In the genomic region with DNA sequence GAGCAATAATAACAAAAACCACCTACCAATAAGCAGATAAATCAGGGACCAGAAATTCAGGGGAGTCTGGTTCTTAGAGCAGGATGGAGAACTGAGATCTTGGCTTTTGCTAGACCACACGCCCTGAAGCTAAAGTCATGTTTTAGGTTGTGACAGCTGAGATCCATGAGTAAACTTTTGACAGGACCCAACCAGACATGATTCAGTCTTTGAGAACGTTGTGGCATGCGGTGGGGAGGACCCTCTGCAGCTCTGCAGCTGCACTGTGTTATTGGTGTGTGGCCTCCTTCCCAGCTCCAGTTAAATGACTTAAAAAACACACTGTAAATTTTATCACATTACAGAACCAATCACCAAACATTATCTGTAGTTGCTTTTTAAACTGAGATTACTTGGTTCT, we compare ENCODE assay signal across 25 mouse cellular contexts.
DNase-seq lines count a peak whose midpoint lies in the region; ATAC-seq lines count a peak whose summit lies in the region.
"Had no signal": no experiment of that assay in that cellular context is flagged by ENCODE, and none has a peak within 500 bp of the region (broad histone marks: within the 10 kb centered on the region; RNA-seq: fewer than 3 reads in every experiment).

No protein-coding gene starts in this region.

- H3K4me2 ChIP-seq in heart, embryonic 12.5 days: no peak overlapping the region
- H3K4me2 ChIP-seq in intestine, embryonic 16.5 days (ENCODE audit: low read depth, low read length): no peak overlapping the region
- H3K4me2 ChIP-seq in intestine, embryonic 15.5 days (replicated peaks): no peak overlapping the region
- H3K4me2 ChIP-seq: hindbrain, embryonic 14.5 days; liver, embryonic 13.5 days; lung, embryonic 14.5 days; midbrain, embryonic 15.5 days; neural tube, embryonic 12.5 days had no signal

- ATAC-seq in heart, embryonic 12.5 days (ENCODE audit: insufficient number of reproducible peaks, low FRiP score): no peak
- ATAC-seq in intestine, embryonic 16.5 days: peak; percentile 33; the same call in 1 of the 2 replicates
- no peak for ATAC-seq in intestine, embryonic 15.5 days
- ATAC-seq: forebrain, embryonic 16.5 days; midbrain, embryonic 15.5 days had no signal

- no peak overlapping the region for H3K9ac ChIP-seq in heart, embryonic 12.5 days
- H3K9ac ChIP-seq in intestine, embryonic 16.5 days (ENCODE audit: low read depth, low read length): no peak overlapping the region
- H3K9ac ChIP-seq in intestine, embryonic 15.5 days: no peak overlapping the region
- H3K9ac ChIP-seq: hindbrain, embryonic 14.5 days; liver, embryonic 13.5 days; lung, embryonic 14.5 days; midbrain, embryonic 15.5 days; neural tube, embryonic 12.5 days had no signal

- H3K27ac ChIP-seq in heart, embryonic 12.5 days (ENCODE audit: poor library complexity, severe bottlenecking): no peak overlapping the region
- no peak overlapping the region for H3K27ac ChIP-seq in intestine, embryonic 16.5 days (ENCODE audit: low read length)
- no peak overlapping the region for H3K27ac ChIP-seq in intestine, embryonic 15.5 days
- H3K27ac ChIP-seq: forebrain, embryonic 10.5 days; hindbrain, embryonic 14.5 days; left cerebral cortex, adult 2 months; liver, embryonic 13.5 days; macrophage; midbrain, embryonic 15.5 days; neural tube, embryonic 12.5 days had no signal

- WGBS in heart, embryonic 12.5 days: 51% methylated on average over 3 of the region's 3 CpGs
- WGBS in intestine, embryonic 16.5 days: 32% methylated on average over 3 of the region's 3 CpGs
- WGBS in intestine, embryonic 15.5 days: 36% methylated on average over 3 of the region's 3 CpGs

- DNase-seq in heart, adult 11 months: peak; percentile 92
- peak; percentile 53 to 63 for DNase-seq in kidney, postnatal 4 days
- DNase-seq in kidney, adult 8-10 months: no peak
- DNase-seq in Muller cell, postnatal 12 days (ENCODE audit: inconsistent ontology term): peak; percentile 65
- no peak for DNase-seq in layer of hippocampus, postnatal 25 days (ENCODE audit: extremely low spot score in 1 of 2, low spot score in 1 of 2)
- DNase-seq: adrenal gland, adult 2 months; cerebellum, adult 11 months; cerebellum, adult 9-11 months; gastrocnemius, postnatal 25 days; kidney, postnatal 25 days; layer of hippocampus, adult 9-11 months; liver, embryonic 13.5 days; lung, embryonic 14.5 days; right cerebral cortex, postnatal 14 days; thymus, postnatal 25 days had no signal

- H3K27me3 ChIP-seq in heart, embryonic 12.5 days (replicated peaks): no peaks in the 10 kb centered on the region
- no peaks in the 10 kb centered on the region for H3K27me3 ChIP-seq in intestine, embryonic 16.5 days (replicated peaks; ENCODE audit: control insufficient read depth, insufficient read depth, low read length)
- no peaks in the 10 kb centered on the region for H3K27me3 ChIP-seq in intestine, embryonic 15.5 days (replicated peaks)
- H3K27me3 ChIP-seq: liver, embryonic 13.5 days; midbrain, embryonic 15.5 days; neural tube, embryonic 12.5 days had no signal

- peaks cover 46% of the 10 kb centered on the region for H3K4me1 ChIP-seq in heart, embryonic 12.5 days (replicated peaks)
- H3K4me1 ChIP-seq in intestine, embryonic 16.5 days (ENCODE audit: control insufficient read depth, insufficient read depth, low read length): no peaks in the 10 kb centered on the region
- 0 out of 2 replicates have a peak, but pooled peaks cover 2% of the 10 kb centered on the region for H3K4me1 ChIP-seq in intestine, embryonic 15.5 days (replicated peaks)
- H3K4me1 ChIP-seq: forebrain, embryonic 10.5 days had no signal

- no peaks in the 10 kb centered on the region for H3K36me3 ChIP-seq in heart, embryonic 12.5 days
- H3K36me3 ChIP-seq in intestine, embryonic 16.5 days (ENCODE audit: control insufficient read depth, insufficient read depth, low read length): no peaks in the 10 kb centered on the region
- no peaks in the 10 kb centered on the region for H3K36me3 ChIP-seq in intestine, embryonic 15.5 days
- H3K36me3 ChIP-seq: forebrain, embryonic 10.5 days; liver, embryonic 13.5 days; midbrain, embryonic 15.5 days; neural tube, embryonic 12.5 days had no signal

- no peaks in the 10 kb centered on the region for H3K9me3 ChIP-seq in heart, embryonic 12.5 days (replicated peaks)
- H3K9me3 ChIP-seq in intestine, embryonic 16.5 days (ENCODE audit: control insufficient read depth, low read length): no peaks in the 10 kb centered on the region
- no peaks in the 10 kb centered on the region for H3K9me3 ChIP-seq in intestine, embryonic 15.5 days
- H3K9me3 ChIP-seq: forebrain, embryonic 10.5 days; liver, embryonic 13.5 days; midbrain, embryonic 15.5 days; neural tube, embryonic 12.5 days had no signal

- H3K4me3 ChIP-seq in heart, embryonic 12.5 days: no peak overlapping the region
- no peak overlapping the region for H3K4me3 ChIP-seq in intestine, embryonic 16.5 days (ENCODE audit: low read length)
- H3K4me3 ChIP-seq in intestine, embryonic 15.5 days (replicated peaks): no peak overlapping the region
- H3K4me3 ChIP-seq: forebrain, embryonic 10.5 days; left cerebral cortex, adult 2 months; liver, embryonic 13.5 days; midbrain, embryonic 15.5 days; neural tube, embryonic 12.5 days had no signal

Comparison
In these comparisons a context has a peak if more than half of its experiments do, and no peak if none do; other contexts are left out.
1. DNase-seq: peak in heart, adult 11 months (single experiment), kidney, postnatal 4 days (2 of 2) and Muller cell, postnatal 12 days (single experiment); none in kidney, adult 8-10 months (0 of 2) and layer of hippocampus, postnatal 25 days (0 of 2).